Mouse (Mus musculus) skeletal muscle tissue, adult 2 months (tissue): ENCODE results near the gene Kcnj15.

ENCODE experiments used
- DNase-seq: peaks from one replicate; pipeline ENCODE4 v3.0.0-alpha.2; 2012; ENCODE audit warnings: low read depth, low spot score

The Kcnj15 gene

GRCm38 (mm10) chr16:95289375-95289774 is 32.0 kb downstream of the Kcnj15 start:
- DNase-seq: no peak

DNA sequence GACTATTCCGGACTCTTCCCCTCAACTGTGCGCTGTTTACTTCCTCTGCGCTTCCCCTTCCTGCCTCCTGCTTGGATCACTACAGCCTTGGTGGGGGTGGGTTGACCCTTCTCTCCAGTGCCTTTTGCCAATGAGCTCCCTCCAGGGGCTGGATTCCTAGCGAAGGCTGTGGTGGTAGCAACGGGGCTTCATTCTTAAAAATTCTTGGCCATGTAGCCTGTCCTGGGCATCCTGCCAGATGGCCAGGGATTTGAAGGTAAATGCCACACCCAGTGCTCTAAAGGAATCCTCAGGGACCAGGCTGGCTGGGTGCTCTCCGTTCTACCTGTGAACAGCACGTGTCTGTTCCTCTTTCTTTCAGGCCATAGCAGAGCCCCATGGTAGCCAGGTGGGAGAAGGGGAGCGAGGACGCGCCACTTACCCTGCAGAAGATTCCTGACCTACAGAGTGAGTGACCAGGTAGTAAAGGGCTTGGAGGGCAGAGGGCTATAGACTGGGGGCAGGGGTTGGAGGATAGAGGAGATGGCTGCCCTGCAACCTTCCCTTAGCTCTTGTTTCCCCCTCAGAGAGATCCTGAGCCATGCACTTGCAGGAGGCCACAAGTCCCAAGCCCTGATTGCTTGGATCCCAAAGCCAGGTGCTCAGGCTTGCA is 34.2 kb downstream of the Kcnj15 start:
- peak; percentile 14 for DNase-seq

- DNase-seq: no peak
Observed at GRCm38 (mm10) chr16:95292843-95293505, 35.6 kb downstream of the Kcnj15 start.

DNA sequence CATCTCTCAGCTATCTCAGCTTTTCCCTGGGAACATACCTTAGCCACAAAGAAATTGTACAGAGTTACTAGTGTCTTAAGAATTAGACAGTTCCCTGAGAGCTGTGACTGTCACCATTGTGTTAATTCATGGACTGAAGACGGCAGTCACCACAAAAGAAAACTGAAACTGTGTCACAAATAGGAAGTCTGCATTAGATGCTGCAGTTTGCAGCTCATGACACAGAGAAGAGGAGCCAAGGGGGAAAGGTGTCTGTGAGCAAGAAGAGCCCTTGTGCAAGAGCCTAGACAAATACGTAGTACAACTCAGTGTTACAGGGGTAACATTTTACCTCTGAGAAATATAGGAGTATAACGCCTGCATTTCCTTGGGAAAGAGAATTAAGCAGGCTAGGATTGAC is 40.3 kb downstream of the Kcnj15 start:
- no peak for DNase-seq

GRCm38 (mm10) chr16:95301667-95302066 is 44.3 kb downstream of the Kcnj15 start:
- no peak for DNase-seq

GRCm38 (mm10) chr16:95303676-95304075 is 46.3 kb downstream of the Kcnj15 start:
- no peak for DNase-seq

GRCm38 (mm10) chr16:95307823-95308360 is 50.5 kb downstream of the Kcnj15 start:
- DNase-seq: no peak

DNA sequence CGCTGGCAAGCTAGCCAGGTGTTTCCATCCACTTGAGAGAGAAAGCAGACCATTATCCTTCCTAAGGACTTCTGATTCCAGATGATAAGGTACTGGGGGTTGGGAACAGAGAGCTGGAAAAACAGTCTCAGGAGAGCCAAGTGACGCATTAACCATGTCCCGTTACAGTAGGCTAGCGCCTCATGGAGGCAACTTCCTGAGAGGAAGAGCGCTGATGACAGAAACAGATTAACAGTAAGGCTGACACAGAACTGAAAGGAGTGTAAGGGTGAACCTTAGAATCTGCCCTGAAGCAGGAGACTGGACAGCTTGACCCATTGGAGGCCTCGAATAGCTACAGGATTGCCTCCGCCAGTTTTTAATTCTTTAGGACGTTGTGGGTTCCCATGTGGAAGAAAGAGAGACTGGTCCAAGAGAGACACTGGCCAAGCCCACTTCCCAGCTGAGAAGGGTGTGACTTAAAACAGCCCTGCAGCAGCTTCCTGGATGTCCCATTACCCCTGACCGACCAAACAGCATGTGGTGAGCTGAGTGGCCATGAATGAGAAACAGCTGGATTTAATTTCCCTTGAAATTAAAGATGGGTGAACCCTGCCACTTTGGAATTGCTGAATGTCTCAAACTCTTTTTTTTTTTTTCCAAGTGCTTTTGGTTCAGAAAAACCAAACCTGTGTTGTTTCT is 64.7 kb downstream of the Kcnj15 start:
- peak; percentile 35 for DNase-seq

DNA sequence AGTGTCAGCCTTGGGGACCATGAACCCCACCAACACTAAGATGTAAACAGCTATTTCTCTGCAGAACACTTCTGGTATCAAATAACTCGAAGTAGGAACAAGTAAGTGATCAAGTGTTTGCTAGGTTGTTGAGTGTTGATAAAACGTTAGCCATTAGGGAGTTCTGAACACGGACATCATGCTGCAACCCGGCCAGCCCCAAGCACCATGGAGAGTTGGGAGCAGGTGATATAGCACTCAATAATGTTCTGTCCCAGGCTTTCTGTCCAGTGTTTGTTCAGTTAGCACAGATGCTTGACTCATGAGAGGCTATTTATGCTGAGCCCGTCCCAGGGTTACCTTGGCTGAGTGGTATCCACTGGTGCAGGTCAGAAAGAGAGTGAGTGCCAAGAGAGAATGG is 74.8 kb downstream of the Kcnj15 start:
- no peak for DNase-seq

DNA sequence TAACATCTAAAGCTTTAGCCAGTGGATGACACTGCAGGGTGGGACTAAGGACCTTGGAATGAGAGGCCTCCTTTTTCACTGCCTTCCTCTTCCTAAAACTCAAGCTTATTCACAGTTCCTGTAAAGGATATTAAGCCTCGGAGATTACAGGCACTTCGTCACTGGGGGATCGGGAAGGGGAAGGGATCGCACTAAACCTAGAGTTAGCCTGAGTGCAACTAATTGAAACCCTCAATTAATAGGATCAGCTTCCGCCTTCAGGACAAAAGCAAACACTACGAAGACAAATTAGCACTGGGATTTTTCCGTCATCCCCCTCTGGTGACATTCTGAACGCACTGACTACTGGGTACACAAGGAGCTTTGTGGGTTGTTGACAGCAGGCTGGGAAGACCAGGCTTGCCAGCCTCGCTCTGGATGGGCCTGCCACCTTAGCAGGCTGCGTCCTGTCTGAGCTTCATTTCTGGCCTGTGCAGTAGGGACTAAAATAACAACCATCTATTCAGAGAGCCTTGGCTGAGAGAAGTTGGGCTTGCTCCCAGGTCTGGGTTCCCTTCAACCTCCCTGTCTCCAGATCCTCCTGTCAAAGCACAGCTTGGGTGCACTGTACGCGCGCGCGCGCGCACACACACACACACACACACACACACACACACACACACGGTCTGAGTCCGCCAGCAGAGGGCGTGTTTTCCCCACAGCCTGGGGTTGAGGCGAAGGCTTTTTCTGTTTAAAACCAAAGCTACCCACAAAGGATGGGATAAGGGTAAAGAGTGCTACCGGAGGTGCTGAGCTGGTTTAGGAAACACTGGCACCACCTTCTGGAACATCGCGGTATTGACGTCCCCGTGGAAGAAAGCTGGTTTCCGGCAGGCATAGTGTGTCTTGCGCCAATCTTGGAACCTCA is 83.8 kb downstream of the Kcnj15 start:
- DNase-seq: peak; percentile 80

GRCm38 (mm10) chr16:95342030-95342429 is 84.7 kb downstream of the Kcnj15 start:
- no peak for DNase-seq

DNA sequence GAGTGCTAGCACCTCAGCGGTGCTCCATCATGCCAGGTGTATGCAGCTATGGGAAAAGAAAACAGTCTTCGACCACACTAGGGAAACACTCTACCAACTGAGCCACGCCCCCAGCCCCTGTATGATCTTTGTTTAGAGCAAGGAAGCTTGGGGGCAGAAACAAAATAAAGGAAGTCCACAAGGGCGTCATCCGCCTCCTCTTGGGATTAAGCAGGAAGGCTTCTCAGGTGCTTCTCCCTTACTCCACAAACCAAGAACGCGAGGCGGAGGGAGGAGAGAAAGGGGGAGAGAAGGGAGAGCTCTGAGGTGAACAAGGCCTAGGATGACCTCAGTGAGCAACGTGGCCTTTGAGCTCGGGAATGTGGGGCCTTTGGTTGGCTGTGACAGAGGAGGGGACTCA is 87.6 kb downstream of the Kcnj15 start:
- no peak for DNase-seq

- peak; percentile 64 for DNase-seq
Observed at GRCm38 (mm10) chr16:95345882-95346281, 88.5 kb downstream of the Kcnj15 start.

GRCm38 (mm10) chr16:95347202-95347601 is 89.8 kb downstream of the Kcnj15 start:
- DNase-seq: no peak

DNA sequence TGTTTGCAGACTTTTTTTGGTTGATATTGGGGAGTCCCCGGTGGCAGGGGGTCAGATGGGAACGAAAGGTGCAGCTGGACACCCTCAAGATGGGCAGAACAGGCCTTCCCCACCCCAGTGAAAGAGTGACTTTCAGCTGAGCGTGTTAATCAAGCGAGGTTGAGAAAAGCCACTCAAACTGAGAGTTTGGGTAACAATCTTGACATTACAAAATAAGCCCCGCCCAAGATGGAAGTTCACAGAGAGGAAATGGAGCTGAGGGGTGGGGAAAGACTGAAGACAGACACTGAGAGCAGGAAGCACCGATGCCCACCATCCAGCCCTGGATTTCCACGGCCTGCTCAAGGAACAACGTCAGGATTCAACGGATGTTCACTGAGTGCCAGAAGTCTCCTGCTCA is 91.2 kb downstream of the Kcnj15 start:
- DNase-seq: no peak

DNA sequence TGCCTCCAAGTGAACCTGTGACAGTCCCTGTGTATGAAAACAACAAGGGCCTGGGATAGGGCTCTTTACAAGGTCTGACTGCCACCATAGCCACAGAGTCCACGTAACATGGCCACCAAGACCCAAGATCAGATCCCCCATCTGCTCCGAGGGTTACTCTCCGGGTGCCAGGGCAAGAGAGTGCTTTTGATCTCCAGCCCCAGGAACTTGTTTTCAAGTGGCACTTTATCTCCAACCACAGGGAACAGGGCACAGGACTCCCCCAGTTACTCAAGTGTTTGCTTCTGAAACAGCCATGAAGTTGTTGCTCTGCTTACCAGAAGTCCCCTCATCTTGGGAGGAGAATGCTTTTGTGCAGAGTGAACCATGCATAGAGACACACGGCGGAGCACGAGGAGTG is 92.0 kb downstream of the Kcnj15 start:
- no peak for DNase-seq

- no peak for DNase-seq
Observed at GRCm38 (mm10) chr16:95349745-95350144, 92.4 kb downstream of the Kcnj15 start.
